Mouse (Mus musculus): ENCODE measurements around the gene Adgrf5. TPM values are rescaled to one million over a fixed set of nuclear protein-coding genes. Genes with fewer than 3 reads are reported as not detected.

The Adgrf5 gene
- polyA plus RNA-seq (2012; rRNA removed), result 1.4 and 2.4 TPM in 2 replicates

DNA sequence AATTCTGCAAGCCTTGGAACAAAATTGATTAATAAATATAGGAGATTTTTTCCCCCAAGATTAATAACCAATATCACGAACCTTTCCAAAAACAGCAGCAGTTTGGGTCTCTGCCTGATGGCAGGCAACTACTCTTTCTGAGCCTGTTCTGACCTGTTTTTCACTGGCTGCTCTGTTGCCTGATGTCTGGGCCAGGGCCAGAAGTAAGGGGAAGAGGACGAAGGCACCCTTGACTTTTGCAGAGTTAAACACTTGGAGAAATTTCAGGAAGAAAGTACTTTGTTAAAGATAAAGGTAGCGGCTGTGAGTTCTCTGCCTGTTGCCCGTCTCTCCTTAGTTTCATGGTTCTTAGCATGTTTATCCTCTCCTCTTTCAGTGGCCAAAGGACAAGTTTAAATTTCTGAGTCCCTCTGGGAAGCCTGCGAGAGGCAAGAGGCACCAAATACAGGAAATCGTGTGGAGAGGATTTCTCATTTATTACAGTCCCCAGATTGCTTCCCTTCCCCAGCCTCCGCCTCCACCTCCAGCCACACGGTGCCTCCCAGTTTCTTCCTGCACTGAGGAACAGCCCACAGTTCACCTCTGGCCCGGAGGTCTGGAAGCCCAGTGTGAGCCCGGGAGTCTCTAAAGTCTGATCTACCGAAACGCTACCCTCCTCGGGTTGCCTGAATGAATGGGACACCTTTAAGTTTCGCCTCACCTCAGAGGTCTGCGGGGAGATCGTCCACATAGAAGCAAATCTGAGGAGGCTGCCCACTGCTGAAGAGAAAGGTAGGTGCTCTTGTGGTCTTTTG lies at the start of gene Adgrf5:
Adgrf5 (plus strand) TSS at position 626 of the 794 bp plus-strand sequence.

DNA sequence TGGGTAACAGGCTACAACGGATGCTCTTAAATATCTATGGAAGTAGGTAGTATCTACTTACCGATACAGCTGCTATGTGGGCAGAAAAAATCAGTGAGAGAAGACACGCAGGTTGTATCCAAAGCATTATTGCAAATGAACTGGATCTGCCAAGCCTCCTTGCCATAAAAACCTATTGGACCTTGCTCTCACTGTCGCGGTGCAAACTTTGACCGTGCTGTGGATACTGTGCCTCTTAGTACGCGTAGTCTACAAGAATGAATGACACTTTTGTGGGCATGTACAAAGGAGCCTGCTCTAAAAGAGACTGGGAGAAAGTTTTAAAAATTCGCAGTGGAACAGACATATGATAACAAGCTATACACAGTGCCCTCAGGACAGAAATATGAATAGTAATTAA lies 142.3 kb downstream of the Adgrf5 start, which contains the start of gene Mep1a:
Mep1a (minus strand) TSS at position 221 of the 400 bp plus-strand sequence.

Other genes with a start within 250 kb of the Adgrf5 start
- 0.02 TPM in 1 of 2 replicates, not detected in the other for gene Adgrf1, start 90.1 kb upstream of the Adgrf5 start, polyA plus RNA-seq (2012; rRNA removed)
- gene Mep1a, start 142.4 kb downstream of the Adgrf5 start, polyA plus RNA-seq (2012; rRNA removed), result not detected in 2 replicates
- not detected in 2 replicates for gene Ankrd66, start 183.2 kb downstream of the Adgrf5 start, polyA plus RNA-seq (2012; rRNA removed)
- 1.6 and 2.1 TPM in 2 replicates for gene Pla2g7, start 207.6 kb downstream of the Adgrf5 start, polyA plus RNA-seq (2012; rRNA removed)

All from stomach, adult 2 months (tissue).